Mouse (Mus musculus) kidney, adult 2 months (tissue): ENCODE data around the gene Atp2b2.

Source experiments
- CTCF ChIP-seq: fragments of 200-500 bp; conservative IDR thresholded peaks from 2 replicates; pipeline ENCODE4 v1.5.1; 2011; ENCODE audit warnings: low read depth, mild to moderate bottlenecking, control low read depth, low read length, moderate library complexity, mixed read lengths; ENCODE audit not compliant: insufficient read depth, insufficient read length
- POLR2A ChIP-seq: fragments of 200-500 bp; IDR thresholded peaks from one replicate; pipeline ENCODE4 v1.6.1; 2011; ENCODE audit warnings: low read depth, low read length, control low read depth

DNA sequence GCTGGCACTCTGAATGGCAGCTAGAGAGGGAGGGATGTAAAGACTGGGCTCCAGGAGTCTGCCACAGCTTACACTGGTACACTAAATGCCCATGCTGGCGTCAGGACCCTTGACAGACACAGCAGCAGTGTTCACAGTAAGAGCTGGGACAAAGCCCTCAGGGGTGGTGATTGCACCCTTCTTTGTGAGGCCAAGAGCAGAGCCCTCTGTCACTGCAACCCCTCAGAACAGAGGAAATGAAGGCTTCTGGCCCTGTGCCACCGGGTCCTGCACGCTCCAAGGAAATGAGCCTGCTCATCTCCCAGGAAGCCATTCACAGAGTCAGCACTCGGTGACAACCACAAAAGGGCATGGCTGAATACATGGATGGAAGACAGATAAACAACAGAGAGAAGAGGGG, 55.7 kb downstream of the Atp2b2 start:
- TF ChIP-seq POLR2A: no peak
- no peak for TF ChIP-seq CTCF
